Mouse (Mus musculus) G1E-ER4 (cell line): Measurements from ENCODE around the gene Pianp. TPM values are rescaled to one million over a fixed set of nuclear protein-coding genes. Genes with fewer than 3 reads are reported as not detected.

Experiments used
- GATA1 ChIP-seq: IDR thresholded peaks from one replicate; pipeline ENCODE4 v1.8.0; 2012; ENCODE audit warnings: low read length, inconsistent platforms
- polyA plus RNA-seq: library from polyadenylated mRNA; stranded (reverse); fragments of >175 nt; gene quantifications from 2 replicates; pipeline ENCODE4 v1.2.3, GENCODE M21; 2012

The Pianp gene
- polyA plus RNA-seq: not detected in 2 replicates

- TF ChIP-seq GATA1: no peak
Measured at GRCm38 (mm10) chr6:124996551-124997501, at the start of gene Pianp. Gene Pianp, plus strand, starts transcription at chr6:124996694.

- TF ChIP-seq GATA1: no peak
Measured at GRCm38 (mm10) chr6:124953991-124954715, 42.3 kb upstream of the Pianp start.

- no peak for TF ChIP-seq GATA1
Measured at GRCm38 (mm10) chr6:124955212-124955611, 41.3 kb upstream of the Pianp start.

- no peak for TF ChIP-seq GATA1
Measured at GRCm38 (mm10) chr6:124958127-124958526, 38.4 kb upstream of the Pianp start.

GRCm38 (mm10) chr6:124959960-124960359, 36.5 kb upstream of the Pianp start:
- TF ChIP-seq GATA1: no peak

- TF ChIP-seq GATA1: no peak
Measured at GRCm38 (mm10) chr6:124961021-124961420, 35.5 kb upstream of the Pianp start.

GRCm38 (mm10) chr6:124964638-124965037, 31.9 kb upstream of the Pianp start:
- TF ChIP-seq GATA1: no peak

- no peak for TF ChIP-seq GATA1
Measured at GRCm38 (mm10) chr6:124965088-124965719, 31.3 kb upstream of the Pianp start, which contains the start of gene Cops7a. Gene Cops7a, minus strand, starts transcription at chr6:124965538.

- no peak for TF ChIP-seq GATA1
Measured at GRCm38 (mm10) chr6:124965747-124966146, 30.7 kb upstream of the Pianp start.

GRCm38 (mm10) chr6:124966466-124967118, 29.9 kb upstream of the Pianp start:
- TF ChIP-seq GATA1: no peak

GRCm38 (mm10) chr6:124967766-124968165, 28.7 kb upstream of the Pianp start:
- TF ChIP-seq GATA1: no peak

- no peak for TF ChIP-seq GATA1
Measured at GRCm38 (mm10) chr6:124992241-124992640, 4.3 kb upstream of the Pianp start.

- no peak for TF ChIP-seq GATA1
Measured at GRCm38 (mm10) chr6:124993365-124993764, 3.1 kb upstream of the Pianp start.

- TF ChIP-seq GATA1: no peak
Measured at GRCm38 (mm10) chr6:124993876-124994275, 2.6 kb upstream of the Pianp start.

GRCm38 (mm10) chr6:124995246-124995645, 1.2 kb upstream of the Pianp start:
- TF ChIP-seq GATA1: no peak
